Mouse (Mus musculus) monocyte, adult 59 days (primary cell): ENCODE results near the gene Gpam. TPM values are rescaled to one million over a fixed set of nuclear protein-coding genes. Genes with fewer than 3 reads are reported as not detected.

Source experiments
- total RNA-seq, 2 experiments: library from RNA; stranded (reverse); gene quantifications; one replicate each; pipeline ENCODE4 v1.2.4; 2023

Gpam gene
- 1 to 10 TPM; 5.3 to 6.4 TPM for total RNA-seq

DNA sequence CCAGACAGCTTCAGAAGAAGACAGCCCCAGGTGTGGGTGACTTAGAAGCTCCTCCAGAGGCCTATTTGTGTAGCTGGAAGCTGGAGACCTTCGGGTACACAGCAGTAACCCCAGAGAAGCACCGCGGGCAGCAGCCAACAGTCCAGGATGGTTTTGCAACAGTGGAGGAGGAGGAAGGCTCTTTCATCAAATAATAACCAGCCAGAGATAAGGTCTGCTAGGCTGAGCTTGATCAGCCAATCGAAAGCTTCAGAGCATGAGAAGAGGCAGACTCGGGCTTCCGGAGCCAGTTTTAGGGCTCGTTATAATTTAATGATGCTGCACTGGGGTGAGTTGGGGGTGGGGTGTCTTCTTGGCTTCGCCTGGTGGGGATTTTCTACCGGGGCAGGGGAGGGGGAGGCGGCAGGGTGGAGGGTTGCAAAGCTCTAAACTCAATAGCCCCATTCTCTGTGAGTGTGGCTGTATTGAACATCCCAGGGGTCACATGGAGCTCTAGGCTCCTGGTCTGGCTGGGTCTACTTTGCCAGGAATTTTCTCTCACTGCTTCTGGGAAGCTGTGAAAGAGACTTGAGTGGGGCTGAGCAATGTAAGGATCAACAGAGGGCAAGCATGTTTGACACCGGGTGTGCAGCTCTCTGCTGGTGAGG lies at the start of gene Gpam:
Gene Gpam (minus strand): TSS at position 167 of the 647 bp plus-strand sequence.

Other genes with a start within 250 kb of the Gpam start
- not detected for gene Tectb, start 53.5 kb upstream of the Gpam start, total RNA-seq
- not detected for gene Gucy2g, start 114.0 kb upstream of the Gpam start, total RNA-seq
- gene Acsl5, start 124.7 kb upstream of the Gpam start, total RNA-seq, result 10 to 100 TPM; 83.4 to 91.2 TPM
- 10 to 100 TPM; 36.3 to 36.7 TPM for gene Zdhhc6, start 188.8 kb upstream of the Gpam start, total RNA-seq
- 10 to 100 TPM; 47.4 to 48.6 TPM for gene Vti1a, start 189.1 kb upstream of the Gpam start, total RNA-seq